Mouse (Mus musculus): ENCODE measurements around the gene Lsm7.

- TF ChIP-seq EP300 (IDR thresholded peaks at IDR 0.05; ENCODE audit: insufficient read depth, low read depth, low read length), result no peak
- no peak for TF ChIP-seq CTCF (IDR thresholded peaks at IDR 0.05)
- no peak for TF ChIP-seq POLR2A (IDR thresholded peaks at IDR 0.05; ENCODE audit: insufficient read depth, low read depth, low read length)
These were observed 48.3 kb upstream of the Lsm7 start for GRCm38 (mm10) chr10:80903282-80903681.

Data from heart, adult 2 months (tissue).